Mouse (Mus musculus) CH12.LX (cell line): ENCODE data around the gene Aarsd1. TPM values are rescaled to one million over a fixed set of nuclear protein-coding genes. Genes with fewer than 3 reads are reported as not detected.

ENCODE experiments used
- DNase-seq: peaks from one replicate; pipeline ENCODE4 v3.0.0-alpha.2; 2013; ENCODE audit errors: extremely low read depth
- H3K27ac ChIP-seq: 2 replicates; pipeline ENCODE4 v1.5.1; 2012; ENCODE audit warnings: low read depth, mild to moderate bottlenecking, control low read depth, moderate library complexity; ENCODE audit not compliant: insufficient read depth
- H3K27me3 ChIP-seq: replicated peaks from 2 replicates; pipeline ENCODE3; 2012; ENCODE audit warnings: inconsistent platforms
- H3K36me3 ChIP-seq, 2 experiments: replicated peaks in 1 of 2; 2 replicates each; pipeline versions ENCODE3 to v1.6.1; 2012; ENCODE audit warnings: inconsistent platforms in 1 of 2, low read length in 1 of 2, mild to moderate bottlenecking in 1 of 2, mixed read lengths in 1 of 2, moderate library complexity in 1 of 2; ENCODE audit not compliant: control insufficient read depth in 1 of 2, insufficient read depth in 1 of 2
- H3K4me1 ChIP-seq, 2 experiments: 2 replicates each; pipeline ENCODE4 v1.6.1; 2012; ENCODE audit warnings: inconsistent platforms in 1 of 2, moderate library complexity in 1 of 2; ENCODE audit not compliant: insufficient read depth in 2 of 2, control insufficient read depth in 1 of 2
- H3K4me2 ChIP-seq: 2 replicates; pipeline ENCODE4 v1.6.1; 2012; ENCODE audit warnings: low read depth, mild to moderate bottlenecking, control low read depth; ENCODE audit not compliant: poor library complexity, insufficient read depth, severe bottlenecking
- H3K4me3 ChIP-seq, 3 experiments: fragments of 150-350 bp in 1 of 3; sonication (generic) in 1 of 3; replicated peaks in 1 of 3; 2 replicates each; pipeline versions ENCODE3 to v1.5.1; 2011 to 2012; ENCODE audit warnings: low read depth in 2 of 3, low read length in 2 of 3, mild to moderate bottlenecking in 2 of 3, moderate library complexity in 2 of 3, control low read depth in 1 of 3, improper control_type of control experiment in 1 of 3, inconsistent platforms in 1 of 3, mixed read lengths in 1 of 3; ENCODE audit not compliant: poor library complexity in 1 of 3
- H3K79me2 ChIP-seq: replicated peaks from 2 replicates; pipeline ENCODE4 v1.6.1; 2012; ENCODE audit warnings: mild to moderate bottlenecking, moderate library complexity; ENCODE audit not compliant: control insufficient read depth, poor library complexity, insufficient read depth, severe bottlenecking; ENCODE audit errors: extremely low read depth
- H3K9ac ChIP-seq: 2 replicates; pipeline ENCODE4 v1.6.1; 2012; ENCODE audit warnings: low read depth, mild to moderate bottlenecking, control low read depth, moderate library complexity; ENCODE audit not compliant: insufficient read depth
- H3K9me3 ChIP-seq: replicated peaks from 2 replicates; pipeline ENCODE3; 2012; ENCODE audit warnings: low read length, inconsistent platforms, mixed read lengths
- BHLHE40 ChIP-seq: IDR thresholded peaks from 2 replicates; pipeline ENCODE4 v1.6.1; 2011; ENCODE audit warnings: mild to moderate bottlenecking, low read depth, low read length, improper control_type of control experiment
- CHD1 ChIP-seq: IDR thresholded peaks from 2 replicates; pipeline ENCODE4 v1.6.1; 2012; ENCODE audit warnings: low read depth, low read length, improper control_type of control experiment, inconsistent platforms
- CTCF ChIP-seq, 2 experiments: IDR thresholded peaks in 1 of 2; conservative IDR thresholded peaks in 1 of 2; 2 replicates each; pipeline ENCODE4 v1.5.1; 2011 to 2012; ENCODE audit warnings: low read depth in 2 of 2, low read length in 2 of 2, improper control_type of control experiment in 1 of 2, inconsistent platforms in 1 of 2, mild to moderate bottlenecking in 1 of 2, moderate library complexity in 1 of 2
- ELF1 ChIP-seq: IDR thresholded peaks from 2 replicates; pipeline ENCODE4 v1.6.1; 2014; ENCODE audit warnings: low read depth, mild to moderate bottlenecking, inconsistent platforms, low read length, improper control_type of control experiment
- EP300 ChIP-seq: IDR thresholded peaks from 2 replicates; pipeline ENCODE4 v1.6.1; 2011; ENCODE audit warnings: low read length, improper control_type of control experiment
- ETS1 ChIP-seq: conservative IDR thresholded peaks from 2 replicates; pipeline ENCODE4 v1.6.1; 2012; ENCODE audit warnings: low read depth, mild to moderate bottlenecking, inconsistent platforms, low read length, improper control_type of control experiment, moderate library complexity
- GABPA ChIP-seq: IDR thresholded peaks from 2 replicates; pipeline ENCODE4 v1.6.1; 2012; ENCODE audit warnings: low read depth, low read length, improper control_type of control experiment, inconsistent platforms; ENCODE audit not compliant: insufficient replicate concordance
- JUND ChIP-seq: conservative IDR thresholded peaks from 2 replicates; pipeline ENCODE4 v1.6.1; 2011; ENCODE audit warnings: low read depth, low read length, improper control_type of control experiment
- MEF2A ChIP-seq: IDR thresholded peaks from 2 replicates; pipeline ENCODE4 v1.6.1; 2014; ENCODE audit warnings: low read depth, mild to moderate bottlenecking, inconsistent platforms, low read length, improper control_type of control experiment, borderline replicate concordance
- MXI1 ChIP-seq: IDR thresholded peaks from 2 replicates; pipeline ENCODE4 v1.6.1; 2011; ENCODE audit warnings: mild to moderate bottlenecking, low read depth, low read length, improper control_type of control experiment
- MYC ChIP-seq: IDR thresholded peaks from 2 replicates; pipeline ENCODE4 v1.6.1; 2011; ENCODE audit warnings: low read depth, mild to moderate bottlenecking, improper control_type of control experiment, low read length
- NRF1 ChIP-seq: IDR thresholded peaks from 2 replicates; pipeline ENCODE4 v1.6.1; 2014; ENCODE audit warnings: low read depth, mild to moderate bottlenecking, inconsistent platforms, low read length, improper control_type of control experiment, moderate library complexity
- POLR2AphosphoS2 ChIP-seq: IDR thresholded peaks from 2 replicates; pipeline ENCODE4 v1.6.1; 2011; ENCODE audit warnings: low read depth, low read length, improper control_type of control experiment
- RAD21 ChIP-seq: IDR thresholded peaks from 2 replicates; pipeline ENCODE4 v1.6.1; 2011; ENCODE audit warnings: low read depth, mild to moderate bottlenecking, low read length, improper control_type of control experiment, moderate library complexity
- SMC3 ChIP-seq: IDR thresholded peaks from 2 replicates; pipeline ENCODE4 v1.6.1; 2011; ENCODE audit warnings: low read depth, low read length, improper control_type of control experiment
- USF1 ChIP-seq: IDR thresholded peaks from 2 replicates; pipeline ENCODE4 v1.6.1; 2014; ENCODE audit warnings: low read depth, mild to moderate bottlenecking, inconsistent platforms, low read length, improper control_type of control experiment
- USF2 ChIP-seq: conservative IDR thresholded peaks from 2 replicates; pipeline ENCODE4 v1.6.1; 2011; ENCODE audit warnings: low read depth, low read length, improper control_type of control experiment
- dilution Hi-C: fragments of 300-500 bp; cut with MboI; formaldehyde crosslinking; loops from 2 replicates; pipeline ENCODE4 v1.14.3; 2020; ENCODE audit warnings: low sequenced_read_pairs; ENCODE audit not compliant: extremely low pct_unique_long_range_greater_than_20kb, extremely low pct_ligation_motif_present
- in situ Hi-C: fragments of 300-500 bp; cut with MboI; formaldehyde crosslinking; loops from 3 replicates; pipeline ENCODE4 v1.14.3; 2019; ENCODE audit warnings: low sequenced_read_pairs, low pct_ligation_motif_present, low pct_unique_long_range_greater_than_20kb, mixed read lengths
- polyA plus RNA-seq: library from polyadenylated mRNA; unstranded; fragments of >175 nt; gene quantifications from 2 replicates; pipeline ENCODE4 v1.2.1, GENCODE M21; 2012; ENCODE audit warnings: low read depth; ENCODE audit not compliant: insufficient read length
- total RNA-seq, 2 experiments: library from RNA; depleted of rRNA; stranded (reverse); fragments of 300-350 nt in 1 of 2; fragments of >200 nt in 1 of 2; gene quantifications; 2 replicates each; pipeline ENCODE4 v1.2.3; 2012 to 2014

Gene Aarsd1
- total and polyA plus RNA-seq, 3 experiments = 81.5 to 133 (median 84.5) TPM

DNA sequence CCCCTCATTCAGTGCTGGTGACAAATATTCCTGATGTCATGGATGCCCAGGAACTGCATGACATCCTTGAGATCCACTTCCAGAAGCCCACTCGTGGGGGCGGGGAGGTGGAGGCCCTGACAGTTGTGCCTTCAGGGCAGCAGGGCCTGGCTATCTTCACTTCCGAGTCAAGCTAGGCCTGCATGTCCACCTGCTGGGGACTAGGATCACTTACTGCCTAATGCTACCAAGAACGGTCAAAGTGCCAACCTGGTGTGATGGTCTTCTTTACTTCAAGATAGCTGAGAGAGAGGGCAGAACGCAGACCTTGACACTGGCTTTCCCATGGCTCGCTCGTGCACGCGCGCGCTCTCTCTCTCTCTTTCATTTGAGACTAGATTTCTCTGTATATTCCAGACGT, 40.8 kb upstream of the Aarsd1 start:
- Histone ChIP-seq H3K4me2 (no peak overlapping the region), H3K36me3 (peaks cover 48 to 87% of the 10 kb centered on the region in 2 experiments), H3K9me3 (no peaks in the 10 kb centered on the region), H3K9ac (no peak overlapping the region), H3K4me3 (no peak overlapping the region), H3K4me1 (peaks cover 9 to 44% of the 10 kb centered on the region in 2 experiments), H3K27me3 (no peaks in the 10 kb centered on the region), H3K27ac (no peak overlapping the region), H3K79me2 (no peaks in the 10 kb centered on the region)
- DNase-seq = no peak
- TF ChIP-seq BHLHE40 (no peak), GABPA (no peak), MXI1 (no peak), POLR2AphosphoS2 (no peak), MEF2A (no peak), EP300 (no peak), CTCF (conservative IDR thresholded peaks at IDR 0.05 in 1 of 2, IDR thresholded peaks at IDR 0.05 in 1 of 2; ENCODE audit: low read depth in 2 of 2, low read length in 2 of 2) (no peak), USF1 (no peak), NRF1 (no peak), SMC3 (no peak), USF2 (no peak)
- in situ Hi-C loops = no loop called here
- dilution Hi-C loops = no loop called here

DNA sequence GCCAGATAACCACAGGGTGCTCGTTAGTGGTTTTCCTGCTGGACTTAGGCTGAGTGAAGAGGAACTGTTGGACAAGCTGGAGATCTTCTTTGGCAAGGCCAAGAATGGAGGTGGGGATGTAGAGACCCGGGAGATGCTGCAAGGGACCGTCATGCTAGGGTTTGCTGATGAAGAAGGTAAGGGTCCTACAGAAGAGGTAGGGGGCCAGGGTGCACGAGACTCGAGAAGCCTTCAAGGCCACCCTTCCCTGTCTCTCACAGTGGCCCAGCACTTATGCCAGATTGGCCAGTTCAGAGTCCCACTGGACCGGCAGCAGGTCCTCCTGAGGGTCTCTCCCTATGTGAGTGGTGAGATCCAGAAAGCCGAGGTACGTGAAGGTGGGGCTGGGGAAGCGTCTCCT, 40.2 kb upstream of the Aarsd1 start:
- dilution Hi-C loops (no loop called here), in situ Hi-C loops (no loop called here)
- Histone ChIP-seq H3K9me3 (no peaks in the 10 kb centered on the region), H3K9ac (no peak overlapping the region), H3K36me3 (peaks cover 48 to 92% of the 10 kb centered on the region in 2 experiments), H3K4me2 (no peak overlapping the region), H3K27ac (no peak overlapping the region), H3K4me1 (peaks cover 5 to 38% of the 10 kb centered on the region in 2 experiments), H3K4me3 (no peak overlapping the region), H3K79me2 (0 out of 2 replicates have a peak, but pooled peaks cover 3% of the 10 kb centered on the region), H3K27me3 (no peaks in the 10 kb centered on the region)
- DNase-seq = no peak
- TF ChIP-seq MXI1 (no peak), SMC3 (no peak), POLR2AphosphoS2 (no peak), USF1 (no peak), CHD1 (no peak), ETS1 (no peak), MYC (no peak), RAD21 (no peak), JUND (no peak), ELF1 (no peak)
